Mouse (Mus musculus): ENCODE measurements around the gene Mxd4.

Gene Mxd4

GRCm38 (mm10) chr5:34170726-34171125 is 16.8 kb downstream of the Mxd4 start:
- peak in 1 of 2 experiments; percentile 35 for DNase-seq (ENCODE audit: low spot score in 2 of 2)

GRCm38 (mm10) chr5:34169954-34170353 is 17.6 kb downstream of the Mxd4 start:
- no peak for DNase-seq (ENCODE audit: low spot score in 2 of 2)

GRCm38 (mm10) chr5:34168950-34169891 is 18.3 kb downstream of the Mxd4 start, which contains the start of the genes Poln and Haus3:
Gene Poln, minus strand, starts transcription at chr5:34169448.
Gene Haus3, minus strand, starts transcription at chr5:34169527.
- peak; percentile 99 for DNase-seq (ENCODE audit: low spot score in 2 of 2)

- DNase-seq (ENCODE audit: low spot score in 2 of 2) = no peak
Measured at GRCm38 (mm10) chr5:34167857-34168256, 19.7 kb downstream of the Mxd4 start.

GRCm38 (mm10) chr5:34165793-34166192 is 21.7 kb downstream of the Mxd4 start:
- no peak for DNase-seq (ENCODE audit: low spot score in 2 of 2)

GRCm38 (mm10) chr5:34148476-34148875 is 39.0 kb downstream of the Mxd4 start:
- no peak for DNase-seq (ENCODE audit: low spot score in 2 of 2)

- DNase-seq (ENCODE audit: low spot score in 2 of 2) = no peak
Measured at GRCm38 (mm10) chr5:34147554-34147953, 40.0 kb downstream of the Mxd4 start.

GRCm38 (mm10) chr5:34139751-34140150 is 47.8 kb downstream of the Mxd4 start:
- peak; percentile 31 to 32 for DNase-seq (ENCODE audit: low spot score in 2 of 2)

- no peak for DNase-seq (ENCODE audit: low spot score in 2 of 2)
Measured at GRCm38 (mm10) chr5:34132731-34133130, 54.8 kb downstream of the Mxd4 start.

- DNase-seq (ENCODE audit: low spot score in 2 of 2) = no peak
Measured at GRCm38 (mm10) chr5:34124131-34124530, 63.4 kb downstream of the Mxd4 start.
